Mouse (Mus musculus) spleen, postnatal 14 days (tissue): ENCODE results near the gene Gm21970.

Source experiments
- DNase-seq, 2 experiments: peaks; one replicate each; pipeline ENCODE4 v3.0.0; 2021 to 2022; ENCODE audit warnings: low spot score in 2 of 2

Gene Gm21970

GRCm38 (mm10) chr16:91391421-91391820, at the start of gene Gm21970:
TSS of gene Gm21970 (plus strand) at chr16:91391721.
- no peak for DNase-seq

GRCm38 (mm10) chr16:91346491-91346890, 45.0 kb upstream of the Gm21970 start:
- DNase-seq, result no peak

GRCm38 (mm10) chr16:91347491-91348263, 43.8 kb upstream of the Gm21970 start:
- no peak for DNase-seq

GRCm38 (mm10) chr16:91348264-91348565, 43.3 kb upstream of the Gm21970 start:
- DNase-seq, result no peak

- no peak for DNase-seq
Observed at GRCm38 (mm10) chr16:91348588-91349330, 42.8 kb upstream of the Gm21970 start.

- peak; percentile 71 to 83 for DNase-seq
Observed at GRCm38 (mm10) chr16:91352084-91352562, 39.4 kb upstream of the Gm21970 start.

GRCm38 (mm10) chr16:91352749-91353148, 38.8 kb upstream of the Gm21970 start:
- DNase-seq, result peak; percentile 47 to 57

GRCm38 (mm10) chr16:91353177-91353576, 38.3 kb upstream of the Gm21970 start:
- no peak for DNase-seq

- DNase-seq, result no peak
Observed at GRCm38 (mm10) chr16:91353638-91354037, 37.9 kb upstream of the Gm21970 start.

- DNase-seq, result no peak
Observed at GRCm38 (mm10) chr16:91354599-91354998, 36.9 kb upstream of the Gm21970 start.

- DNase-seq, result peak in 1 of 2 experiments; percentile 45
Observed at GRCm38 (mm10) chr16:91355160-91355559, 36.4 kb upstream of the Gm21970 start.

- no peak for DNase-seq
Observed at GRCm38 (mm10) chr16:91356760-91357525, 34.6 kb upstream of the Gm21970 start.

GRCm38 (mm10) chr16:91357526-91357900, 34.0 kb upstream of the Gm21970 start:
- DNase-seq, result no peak

- DNase-seq, result peak in 1 of 2 experiments; percentile 56
Observed at GRCm38 (mm10) chr16:91358555-91358954, 33.0 kb upstream of the Gm21970 start.

GRCm38 (mm10) chr16:91359531-91359930, 32.0 kb upstream of the Gm21970 start:
- DNase-seq, result no peak

- DNase-seq, result no peak
Observed at GRCm38 (mm10) chr16:91360162-91360561, 31.4 kb upstream of the Gm21970 start.

GRCm38 (mm10) chr16:91362006-91362405, 29.5 kb upstream of the Gm21970 start:
- DNase-seq, result no peak

GRCm38 (mm10) chr16:91362616-91363272, 28.8 kb upstream of the Gm21970 start:
- DNase-seq, result no peak

- DNase-seq, result no peak
Observed at GRCm38 (mm10) chr16:91363483-91363882, 28.0 kb upstream of the Gm21970 start.

GRCm38 (mm10) chr16:91366567-91366966, 25.0 kb upstream of the Gm21970 start:
- DNase-seq, result no peak

GRCm38 (mm10) chr16:91367066-91367465, 24.5 kb upstream of the Gm21970 start:
- no peak for DNase-seq
